Mouse (Mus musculus): ENCODE data around the gene Lcat.

DNA sequence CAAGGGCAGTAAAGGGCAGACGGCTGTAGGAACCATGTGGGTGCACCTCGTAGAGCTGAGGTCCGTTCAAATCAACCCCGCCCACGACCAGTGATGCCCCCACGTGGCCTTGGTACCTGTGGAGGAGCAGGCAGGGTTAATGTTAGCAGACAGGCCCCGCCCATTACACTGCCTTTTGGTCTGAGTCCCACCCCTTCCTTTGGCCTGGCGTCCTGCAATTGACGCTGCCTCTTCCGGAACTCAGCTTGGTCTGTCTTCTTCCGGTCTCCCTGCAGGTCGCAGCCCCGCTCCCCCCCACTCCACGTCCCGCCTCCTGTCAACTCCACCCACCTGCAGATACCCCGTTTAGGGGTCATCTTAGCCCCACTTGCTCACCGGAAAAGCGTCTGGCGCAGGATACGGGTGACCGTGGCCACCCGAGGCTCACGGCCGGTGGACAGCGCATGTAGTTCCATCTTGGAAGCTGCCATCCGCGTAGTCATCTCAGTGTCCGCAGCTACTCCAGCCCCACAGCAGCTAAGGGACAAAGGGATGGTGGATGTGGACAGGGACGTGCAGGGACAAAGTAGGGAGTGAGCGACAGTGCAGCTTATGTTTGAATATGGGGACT is 6.2 kb downstream of the Lcat start:
- TF ChIP-seq CTCF (IDR thresholded peaks at IDR 0.05; ENCODE audit: extremely low read depth, insufficient read depth, insufficient read length, insufficient replicate concordance) (no peak), POLR2A (IDR thresholded peaks at IDR 0.05; ENCODE audit: low read depth, low read length) (peak; percentile 17)
